Mouse (Mus musculus) stomach, embryonic 15.5 days (tissue): ENCODE results near the gene P2ry14. TPM values are rescaled to one million over a fixed set of nuclear protein-coding genes. Genes with fewer than 3 reads are reported as not detected.

ENCODE experiments used
- ATAC-seq: fragments of 200-750 bp; cut with Nextera tagmentation; 2 replicates; pipeline ENCODE4 v1.8.0; 2017; ENCODE audit warnings: low read depth, moderate number of reproducible peaks, moderate TSS enrichment; ENCODE audit not compliant: insufficient read depth, low FRiP score
- H3K27ac ChIP-seq: fragments of 300-500 bp; sonication (generic); 2 replicates; pipeline ENCODE4 v1.5.1; 2015; ENCODE audit warnings: mild to moderate bottlenecking, inconsistent platforms
- H3K27me3 ChIP-seq: fragments of 300-500 bp; sonication (generic); replicated peaks from 2 replicates; pipeline ENCODE4 v1.6.1; 2015; ENCODE audit warnings: inconsistent platforms
- H3K36me3 ChIP-seq: fragments of 300-500 bp; sonication (generic); 2 replicates; pipeline ENCODE4 v1.6.1; 2015; ENCODE audit warnings: inconsistent platforms
- H3K4me1 ChIP-seq: fragments of 300-500 bp; sonication (generic); 2 replicates; pipeline ENCODE4 v1.6.1; 2015; ENCODE audit warnings: inconsistent platforms
- H3K4me2 ChIP-seq: fragments of 300-500 bp; sonication (generic); 2 replicates; pipeline ENCODE4 v1.6.1; 2015; ENCODE audit warnings: mild to moderate bottlenecking, inconsistent platforms
- H3K4me3 ChIP-seq: fragments of 300-500 bp; sonication (generic); replicated peaks from 2 replicates; pipeline ENCODE4 v1.5.1; 2015; ENCODE audit warnings: inconsistent platforms
- H3K9ac ChIP-seq: fragments of 300-500 bp; sonication (generic); 2 replicates; pipeline ENCODE4 v1.6.1; 2015; ENCODE audit warnings: inconsistent platforms
- H3K9me3 ChIP-seq: fragments of 300-500 bp; sonication (generic); 2 replicates; pipeline ENCODE4 v1.6.1; 2016; ENCODE audit warnings: inconsistent platforms
- WGBS: fragments of 180-500 bp; shearing (Covaris S2); methylation state at CpG from one replicate; pipeline ENCODE4 v1.1.7; 2015; 5-methylcytosine and 5-hydroxymethylcytosine counted together
- polyA plus RNA-seq: library from polyadenylated mRNA; unstranded; fragments of >200 nt; fragmentation: Nextera tagmentation; extraction: Ambion mirVana; gene quantifications from 2 replicates; pipeline ENCODE4 v1.2.1, GENCODE M21; 2015

P2ry14 gene
- 5.1 and 6.6 TPM in 2 replicates for polyA plus RNA-seq

GRCm38 (mm10) chr3:59153424-59153823 is at the start of gene P2ry14:
TSS of gene P2ry14 (minus strand) at chr3:59153618.
- no peaks in the 10 kb centered on the region for H3K27me3 ChIP-seq
- H3K36me3 ChIP-seq, result no peaks in the 10 kb centered on the region
- H3K4me2 ChIP-seq, result no peak within 1 kb of the TSS
- H3K4me3 ChIP-seq, result no peak within 1 kb of the TSS
- ATAC-seq, result no peak
- WGBS, result 63% methylated on average over 5 of the region's 5 CpGs
- no peaks in the 10 kb centered on the region for H3K9me3 ChIP-seq
- no peaks in the 10 kb centered on the region for H3K4me1 ChIP-seq
- H3K9ac ChIP-seq, result no peak within 1 kb of the TSS
- no peak within 1 kb of the TSS for H3K27ac ChIP-seq

- Histone ChIP-seq H3K4me2 (no peak overlapping the region), H3K27ac (no peak overlapping the region), H3K9ac (no peak overlapping the region), H3K4me3 (no peak overlapping the region), H3K36me3 (no peaks in the 10 kb centered on the region), H3K9me3 (no peaks in the 10 kb centered on the region), H3K27me3 (no peaks in the 10 kb centered on the region), H3K4me1 (no peaks in the 10 kb centered on the region)
- WGBS, result 74% methylated on average over 4 of the region's 4 CpGs
- ATAC-seq, result no peak
Observed at GRCm38 (mm10) chr3:59197329-59197948, 44.0 kb upstream of the P2ry14 start.

- Histone ChIP-seq H3K27ac (peak within 1 kb of the TSS; percentile 31; the same call in 1 of the 2 replicates), H3K4me1 (no peaks in the 10 kb centered on the region), H3K36me3 (no peaks in the 10 kb centered on the region), H3K9ac (no peak within 1 kb of the TSS), H3K27me3 (no peaks in the 10 kb centered on the region), H3K4me3 (peak within 1 kb of the TSS; percentile 18; the same call in 1 of the 2 replicates), H3K4me2 (no peak within 1 kb of the TSS), H3K9me3 (no peaks in the 10 kb centered on the region)
- 77% methylated on average over 7 of the region's 7 CpGs for WGBS
- no peak for ATAC-seq
Observed at GRCm38 (mm10) chr3:59194938-59195337, 41.5 kb upstream of the P2ry14 start, which contains the start of gene Gpr87. TSS of gene Gpr87 (minus strand) at chr3:59195104.

- Histone ChIP-seq H3K27me3 (no peaks in the 10 kb centered on the region), H3K9me3 (no peaks in the 10 kb centered on the region), H3K9ac (no peak overlapping the region), H3K4me2 (no peak overlapping the region), H3K4me1 (no peaks in the 10 kb centered on the region), H3K36me3 (no peaks in the 10 kb centered on the region), H3K27ac (no peak overlapping the region), H3K4me3 (peak overlapping the region; percentile 18; the same call in 1 of the 2 replicates)
- no peak for ATAC-seq
- 82% methylated on average over 7 of the region's 7 CpGs for WGBS
Observed at GRCm38 (mm10) chr3:59194099-59194498, 40.7 kb upstream of the P2ry14 start.

GRCm38 (mm10) chr3:59191674-59192073 is 38.3 kb upstream of the P2ry14 start:
- Histone ChIP-seq H3K36me3 (no peaks in the 10 kb centered on the region), H3K4me2 (no peak overlapping the region), H3K4me1 (no peaks in the 10 kb centered on the region), H3K9ac (no peak overlapping the region), H3K27ac (no peak overlapping the region), H3K9me3 (no peaks in the 10 kb centered on the region), H3K4me3 (no peak overlapping the region), H3K27me3 (no peaks in the 10 kb centered on the region)
- WGBS, result 95% methylated on average over 6 of the region's 6 CpGs
- ATAC-seq, result no peak

- no peaks in the 10 kb centered on the region for H3K27me3 ChIP-seq
- WGBS, result 75% methylated on average over 4 of the region's 4 CpGs
- no peak for ATAC-seq
- H3K4me2 ChIP-seq, result no peak overlapping the region
- H3K4me1 ChIP-seq, result no peaks in the 10 kb centered on the region
- no peak overlapping the region for H3K4me3 ChIP-seq
- no peak overlapping the region for H3K9ac ChIP-seq
- no peaks in the 10 kb centered on the region for H3K9me3 ChIP-seq
- H3K36me3 ChIP-seq, result no peaks in the 10 kb centered on the region
- H3K27ac ChIP-seq, result no peak overlapping the region
Observed at GRCm38 (mm10) chr3:59187336-59187735, 33.9 kb upstream of the P2ry14 start.

GRCm38 (mm10) chr3:59185662-59186061 is 32.2 kb upstream of the P2ry14 start:
- Histone ChIP-seq H3K27ac (no peak overlapping the region), H3K36me3 (no peaks in the 10 kb centered on the region), H3K9ac (no peak overlapping the region), H3K27me3 (no peaks in the 10 kb centered on the region), H3K4me2 (no peak overlapping the region), H3K9me3 (no peaks in the 10 kb centered on the region), H3K4me1 (no peaks in the 10 kb centered on the region), H3K4me3 (no peak overlapping the region)
- 71% methylated on average over 4 of the region's 4 CpGs for WGBS
- no peak for ATAC-seq

GRCm38 (mm10) chr3:59182129-59182528 is 28.7 kb upstream of the P2ry14 start:
- ATAC-seq, result no peak

GRCm38 (mm10) chr3:59181134-59181533 is 27.7 kb upstream of the P2ry14 start:
- no peak for ATAC-seq
- no peaks in the 10 kb centered on the region for H3K36me3 ChIP-seq
- 72% methylated on average over 5 of the region's 5 CpGs for WGBS
- no peak overlapping the region for H3K4me3 ChIP-seq
- no peak overlapping the region for H3K27ac ChIP-seq
- no peaks in the 10 kb centered on the region for H3K9me3 ChIP-seq
- H3K4me1 ChIP-seq, result no peaks in the 10 kb centered on the region
- no peak overlapping the region for H3K9ac ChIP-seq
- H3K4me2 ChIP-seq, result no peak overlapping the region
- H3K27me3 ChIP-seq, result no peaks in the 10 kb centered on the region

More at GRCm38 (mm10) chr3:59182129-59182528, 28.7 kb upstream of the P2ry14 start:
- no peak overlapping the region for H3K27ac ChIP-seq
- no peak overlapping the region for H3K4me3 ChIP-seq
- H3K9me3 ChIP-seq, result no peaks in the 10 kb centered on the region
- no peaks in the 10 kb centered on the region for H3K4me1 ChIP-seq
- H3K9ac ChIP-seq, result no peak overlapping the region
- no peaks in the 10 kb centered on the region for H3K36me3 ChIP-seq
- no peak overlapping the region for H3K4me2 ChIP-seq
- H3K27me3 ChIP-seq, result no peaks in the 10 kb centered on the region

GRCm38 (mm10) chr3:59176871-59177270 is 23.5 kb upstream of the P2ry14 start:
- no peaks in the 10 kb centered on the region for H3K9me3 ChIP-seq
- H3K36me3 ChIP-seq, result no peaks in the 10 kb centered on the region
- no peak for ATAC-seq
- H3K27me3 ChIP-seq, result no peaks in the 10 kb centered on the region
- 77% methylated on average over 5 of the region's 5 CpGs for WGBS
- H3K4me3 ChIP-seq, result no peak overlapping the region
- H3K4me2 ChIP-seq, result no peak overlapping the region
- no peak overlapping the region for H3K27ac ChIP-seq
- no peak overlapping the region for H3K9ac ChIP-seq
- H3K4me1 ChIP-seq, result no peaks in the 10 kb centered on the region

- H3K9ac ChIP-seq, result no peak overlapping the region
- WGBS, result 16% methylated on average over 5 of the region's 5 CpGs
- 0 out of 2 replicates have a peak, but pooled peaks have one; percentile 56 for ATAC-seq
Observed at GRCm38 (mm10) chr3:59175234-59175633, 21.8 kb upstream of the P2ry14 start.

GRCm38 (mm10) chr3:59174426-59175154 is 21.2 kb upstream of the P2ry14 start:
- H3K27ac ChIP-seq, result no peak overlapping the region
- no peak for ATAC-seq
- H3K4me1 ChIP-seq, result 0 out of 2 replicates have a peak, but pooled peaks cover 5% of the 10 kb centered on the region
- WGBS, result 72% methylated on average over 6 of the region's 6 CpGs
- H3K4me2 ChIP-seq, result no peak overlapping the region
- H3K27me3 ChIP-seq, result no peaks in the 10 kb centered on the region
- H3K36me3 ChIP-seq, result no peaks in the 10 kb centered on the region
- H3K4me3 ChIP-seq, result no peak overlapping the region
- no peak overlapping the region for H3K9ac ChIP-seq
- no peaks in the 10 kb centered on the region for H3K9me3 ChIP-seq

More at GRCm38 (mm10) chr3:59175234-59175633, 21.8 kb upstream of the P2ry14 start:
- H3K36me3 ChIP-seq, result no peaks in the 10 kb centered on the region
- no peaks in the 10 kb centered on the region for H3K27me3 ChIP-seq
- no peak overlapping the region for H3K4me2 ChIP-seq
- 0 out of 2 replicates have a peak, but pooled peaks cover 4% of the 10 kb centered on the region for H3K4me1 ChIP-seq
- H3K9me3 ChIP-seq, result no peaks in the 10 kb centered on the region
- H3K4me3 ChIP-seq, result no peak overlapping the region
- no peak overlapping the region for H3K27ac ChIP-seq
